Mouse (Mus musculus): Measurements from ENCODE around the gene Bace2.

Bace2 gene

GRCm38 (mm10) chr16:97402213-97402785 lies 45.8 kb downstream of the Bace2 start:
- no peak for DNase-seq (ENCODE audit: low spot score)

GRCm38 (mm10) chr16:97405476-97406012 lies 49.0 kb downstream of the Bace2 start:
- no peak for DNase-seq (ENCODE audit: low spot score)

GRCm38 (mm10) chr16:97417896-97418542 lies 61.5 kb downstream of the Bace2 start:
- DNase-seq (ENCODE audit: low spot score) = no peak

- no peak for DNase-seq (ENCODE audit: low spot score)
Measured at GRCm38 (mm10) chr16:97418749-97419453, 62.4 kb downstream of the Bace2 start.

- no peak for DNase-seq (ENCODE audit: low spot score)
Measured at GRCm38 (mm10) chr16:97421671-97422070, 65.1 kb downstream of the Bace2 start.

- DNase-seq (ENCODE audit: low spot score) = no peak
Measured at GRCm38 (mm10) chr16:97423627-97424026, 67.1 kb downstream of the Bace2 start.

- DNase-seq (ENCODE audit: low spot score) = no peak
Measured at GRCm38 (mm10) chr16:97428026-97428425, 71.5 kb downstream of the Bace2 start.

- no peak for DNase-seq (ENCODE audit: low spot score)
Measured at GRCm38 (mm10) chr16:97430091-97430490, 73.5 kb downstream of the Bace2 start.

- no peak for DNase-seq (ENCODE audit: low spot score)
Measured at GRCm38 (mm10) chr16:97431328-97431727, 74.8 kb downstream of the Bace2 start.

GRCm38 (mm10) chr16:97434206-97434605 lies 77.7 kb downstream of the Bace2 start:
- no peak for DNase-seq (ENCODE audit: low spot score)

- DNase-seq (ENCODE audit: low spot score) = no peak
Measured at GRCm38 (mm10) chr16:97437448-97438056, 81.0 kb downstream of the Bace2 start.

GRCm38 (mm10) chr16:97438191-97438590 lies 81.6 kb downstream of the Bace2 start:
- DNase-seq (ENCODE audit: low spot score) = no peak

- no peak for DNase-seq (ENCODE audit: low spot score)
Measured at GRCm38 (mm10) chr16:97441967-97442366, 85.4 kb downstream of the Bace2 start.

- peak; percentile 2 for DNase-seq (ENCODE audit: low spot score)
Measured at GRCm38 (mm10) chr16:97443670-97444263, 87.2 kb downstream of the Bace2 start.

GRCm38 (mm10) chr16:97447386-97447785 lies 90.8 kb downstream of the Bace2 start:
- no peak for DNase-seq (ENCODE audit: low spot score)

- no peak for DNase-seq (ENCODE audit: low spot score)
Measured at GRCm38 (mm10) chr16:97459831-97460230, 103.3 kb downstream of the Bace2 start.

- DNase-seq (ENCODE audit: low spot score) = no peak
Measured at GRCm38 (mm10) chr16:97461271-97461670, 104.7 kb downstream of the Bace2 start.

GRCm38 (mm10) chr16:97462481-97463181 lies 106.1 kb downstream of the Bace2 start, which contains the start of gene Mx1:
Gene Mx1, minus strand, starts transcription at chr16:97462907.
- DNase-seq (ENCODE audit: low spot score) = no peak

GRCm38 (mm10) chr16:97466182-97466957 lies 109.8 kb downstream of the Bace2 start:
- no peak for DNase-seq (ENCODE audit: low spot score)

GRCm38 (mm10) chr16:97467472-97467871 lies 110.9 kb downstream of the Bace2 start:
- no peak for DNase-seq (ENCODE audit: low spot score)

All from spleen, adult 12 weeks (tissue).